Mouse (Mus musculus): Measurements from ENCODE around the gene Syf2.

DNA sequence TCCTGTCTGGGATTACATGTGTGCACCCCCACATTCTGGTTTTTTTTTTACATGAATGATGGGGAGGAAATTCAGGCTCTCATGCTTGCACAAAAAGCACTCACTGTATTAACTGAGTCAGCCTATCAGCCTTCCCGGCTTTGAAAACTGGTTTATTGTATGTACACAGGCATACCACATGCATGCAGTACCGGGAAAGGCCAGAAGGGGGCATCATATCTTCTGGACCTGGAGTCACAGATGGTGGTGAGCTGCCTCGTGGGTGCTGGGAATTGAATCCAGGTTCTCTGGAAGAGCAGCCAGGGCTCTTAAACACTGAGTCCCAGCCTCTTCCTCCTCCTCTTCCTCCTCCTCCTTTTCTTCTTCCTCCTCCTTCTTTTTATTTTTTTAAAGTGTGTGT is 53.9 kb downstream of the Syf2 start:
- TF ChIP-seq GATA1 (IDR thresholded peaks at IDR 0.05; ENCODE audit: borderline replicate concordance, low read length) (no peak), FLI1 (IDR thresholded peaks at IDR 0.05; ENCODE audit: low read length) (no peak)
